Mouse (Mus musculus) stomach, postnatal 0 days (tissue): ENCODE data around the gene Limk1.
A peak's percentile ranks its signal among the peaks of the same experiment; 100 is the strongest.

ENCODE experiments used
- CTCF ChIP-seq: IDR thresholded peaks from 2 replicates; pipeline ENCODE4 v1.5.1; 2016; ENCODE audit warnings: antibody characterized with exemption, low read depth, mild to moderate bottlenecking, moderate library complexity
- EP300 ChIP-seq: optimal IDR thresholded peaks from 2 replicates; pipeline ENCODE3; 2016; ENCODE audit warnings: antibody characterized with exemption

- peak; percentile 44 for TF ChIP-seq CTCF
- no peak for TF ChIP-seq EP300
Observed at GRCm38 (mm10) chr5:134644121-134644520, 44.3 kb downstream of the Limk1 start.
